Mouse (Mus musculus): ENCODE data around the gene Gm49354. TPM values are rescaled to one million over a fixed set of nuclear protein-coding genes. Genes with fewer than 3 reads are reported as not detected.
"Not testable (repeated sequence)": the region's sequence is repeated elsewhere in the genome, so short reads cannot be mapped to it uniquely, and the experiment has no call there.

The Gm49354 gene
- total RNA-seq, 2 experiments from 2014 or later: not detected

DNA sequence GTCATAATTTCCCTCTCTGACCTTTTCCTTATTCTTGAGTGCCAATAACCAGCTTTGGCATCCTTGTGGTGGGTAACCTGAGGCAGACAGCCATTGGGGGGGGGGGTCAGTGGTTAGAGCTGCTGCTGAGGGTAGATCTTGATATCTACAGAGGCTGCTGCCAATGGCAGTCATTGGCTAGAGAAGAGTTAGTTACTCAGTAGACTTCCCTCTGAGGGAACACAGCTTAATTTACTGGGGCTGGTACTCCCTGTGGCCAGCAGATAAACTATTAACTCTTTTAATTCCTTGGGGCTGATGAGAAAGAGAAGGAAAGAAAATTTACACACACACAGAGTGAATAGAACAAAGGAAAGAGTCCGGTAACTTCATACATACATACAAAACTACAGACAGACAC is 62.6 kb downstream of the Gm49354 start:
- intact Hi-C loops (cut with DNase I): no loop called here
- no peak for DNase-seq

- intact Hi-C loops (cut with DNase I): not testable (repeated sequence)
These were observed 63.1 kb downstream of the Gm49354 start for GRCm38 (mm10) chr13:59718857-59719440.

GRCm38 (mm10) chr13:59713710-59714109 is 68.3 kb downstream of the Gm49354 start:
- intact Hi-C loops (cut with DNase I): no loop called here
- no peak for DNase-seq

More at GRCm38 (mm10) chr13:59718857-59719440, 63.1 kb downstream of the Gm49354 start:
- DNase-seq: not testable (repeated sequence)

GRCm38 (mm10) chr13:59711984-59712383 is 70.1 kb downstream of the Gm49354 start, which contains the start of gene Spata31d1b:
Gene Spata31d1b (plus strand): TSS chr13:59712284.
- DNase-seq; intact Hi-C loops (cut with DNase I): not testable (repeated sequence)

DNA sequence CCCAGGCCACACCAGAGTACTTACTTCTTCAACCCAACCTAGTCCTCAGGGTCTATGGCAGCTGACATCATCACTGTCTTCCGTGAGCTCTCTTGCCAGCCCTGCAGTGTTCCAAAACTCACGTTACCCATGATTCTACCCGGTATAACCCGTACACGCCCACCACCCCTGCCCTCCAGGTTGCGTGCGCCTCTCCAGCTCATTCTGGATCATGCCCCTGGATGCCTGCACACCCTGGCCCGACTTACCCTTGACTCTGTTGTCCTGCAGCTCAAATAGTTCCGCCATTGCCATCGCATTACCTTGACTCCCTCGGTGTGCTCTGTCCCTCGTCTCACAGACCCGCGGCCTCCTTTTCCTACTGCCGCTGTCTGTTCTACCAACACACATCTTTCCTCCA is 71.8 kb downstream of the Gm49354 start, which contains the start of gene Spata31d1a:
Gene Spata31d1a, minus strand, starts transcription at position 101 of the 400 bp plus-strand sequence.
- no peak for DNase-seq
- intact Hi-C loops (cut with DNase I): no loop called here

Other genes with a start within 250 kb of the Gm49354 start
- gene Agtpbp1, start 197.0 kb downstream of the Gm49354 start, total RNA-seq (2021): 10 to 100 TPM; 44.0 to 57.1 TPM
- gene Naa35, start 197.0 kb downstream of the Gm49354 start, total RNA-seq (2021): 10 to 100 TPM; 32.0 to 36.5 TPM
- 1 to 10 TPM; 5.9 to 6.8 TPM for gene Golm1, start 106.4 kb downstream of the Gm49354 start, total RNA-seq (2021)
- not detected for gene 4921517D22Rik, start 88.1 kb downstream of the Gm49354 start, total RNA-seq (2021)
- gene Spata31d1a, start 71.9 kb downstream of the Gm49354 start, total RNA-seq (2021): not detected
- gene Spata31d1b, start 70.0 kb downstream of the Gm49354 start, total RNA-seq (2021): not detected
- not detected for gene Spata31d1d, start 50.5 kb downstream of the Gm49354 start, total RNA-seq (2021)
- not detected for gene 1700014D04Rik, start 35.5 kb downstream of the Gm49354 start, total RNA-seq (2021)
- gene Isca1, start 12.4 kb downstream of the Gm49354 start, total RNA-seq (2021): 100 to 1,000 TPM; 179 to 181 TPM
- gene Tut7, start 40.9 kb upstream of the Gm49354 start, total RNA-seq (2021): 10 to 100 TPM; 31.2 to 33.6 TPM

Measured in gastrocnemius, postnatal 36 days (tissue).